Mouse (Mus musculus) hindbrain, postnatal 0 days (tissue): ENCODE measurements around the gene Wnt4. TPM values are rescaled to one million over a fixed set of nuclear protein-coding genes. Genes with fewer than 3 reads are reported as not detected.

Experiments used
- ATAC-seq: fragments of 200-750 bp; cut with Nextera tagmentation; 2 replicates; pipeline ENCODE4 v1.8.0; 2017; ENCODE audit warnings: mild to moderate bottlenecking, moderate TSS enrichment, moderate library complexity
- DNase-seq: peaks from one replicate; pipeline ENCODE4 v3.0.0-alpha.2; 2015; ENCODE audit warnings: low spot score
- H3K27ac ChIP-seq: fragments of 300-500 bp; sonication (generic); 2 replicates; pipeline ENCODE4 v1.5.1; 2014; ENCODE audit warnings: mild to moderate bottlenecking
- H3K27me3 ChIP-seq: fragments of 300-500 bp; sonication (generic); 2 replicates; pipeline ENCODE4 v1.6.1; 2014; ENCODE audit warnings: low read length, mixed read lengths; ENCODE audit not compliant: insufficient read depth
- H3K36me3 ChIP-seq: fragments of 300-500 bp; sonication (generic); 2 replicates; pipeline ENCODE4 v1.6.1; 2014; ENCODE audit warnings: low read length, mixed read lengths; ENCODE audit not compliant: insufficient read depth
- H3K4me1 ChIP-seq: fragments of 300-500 bp; sonication (generic); 2 replicates; pipeline ENCODE4 v1.6.1; 2014; ENCODE audit warnings: antibody characterized with exemption, low read length, mixed read lengths; ENCODE audit not compliant: insufficient read depth
- H3K4me2 ChIP-seq: fragments of 300-500 bp; sonication (generic); 2 replicates; pipeline ENCODE4 v1.6.1; 2014; ENCODE audit warnings: low read depth, mild to moderate bottlenecking, low read length, moderate library complexity, mixed read lengths
- H3K4me3 ChIP-seq: fragments of 300-500 bp; sonication (generic); 2 replicates; pipeline ENCODE4 v1.5.1; 2014; ENCODE audit warnings: low read length
- H3K9ac ChIP-seq: fragments of 300-500 bp; sonication (generic); replicated peaks from 2 replicates; pipeline ENCODE4 v1.6.1; 2014; ENCODE audit warnings: mild to moderate bottlenecking, low read length, moderate library complexity, mixed read lengths
- H3K9me3 ChIP-seq: fragments of 300-500 bp; sonication (generic); 2 replicates; pipeline ENCODE4 v1.6.1; 2016; ENCODE audit warnings: low read length, mixed read lengths
- CTCF ChIP-seq: IDR thresholded peaks from 2 replicates; pipeline ENCODE4 v1.5.1; 2016; ENCODE audit warnings: antibody characterized with exemption, control low read depth, low read depth
- WGBS: fragments of 180-500 bp; shearing (Covaris S2); extraction: QIAGEN DNeasy Blood & Tissue Kit; methylation state at CpG from one replicate; pipeline ENCODE4 v1.1.7; 2014; 5-methylcytosine and 5-hydroxymethylcytosine counted together
- polyA plus RNA-seq: library from polyadenylated mRNA; unstranded; fragments of >200 nt; fragmentation: Nextera tagmentation; extraction: Ambion mirVana; gene quantifications from 2 replicates; pipeline ENCODE4 v1.2.1, GENCODE M21; 2015
- total RNA-seq: library from RNA; depleted of rRNA; stranded (reverse); fragments of >200 nt; gene quantifications from 2 replicates; pipeline ENCODE4 v1.2.3, GENCODE M21; 2014

The Wnt4 gene
- total and polyA plus RNA-seq, 2 experiments from 2014 or later: 3.4 to 3.8 TPM

DNA sequence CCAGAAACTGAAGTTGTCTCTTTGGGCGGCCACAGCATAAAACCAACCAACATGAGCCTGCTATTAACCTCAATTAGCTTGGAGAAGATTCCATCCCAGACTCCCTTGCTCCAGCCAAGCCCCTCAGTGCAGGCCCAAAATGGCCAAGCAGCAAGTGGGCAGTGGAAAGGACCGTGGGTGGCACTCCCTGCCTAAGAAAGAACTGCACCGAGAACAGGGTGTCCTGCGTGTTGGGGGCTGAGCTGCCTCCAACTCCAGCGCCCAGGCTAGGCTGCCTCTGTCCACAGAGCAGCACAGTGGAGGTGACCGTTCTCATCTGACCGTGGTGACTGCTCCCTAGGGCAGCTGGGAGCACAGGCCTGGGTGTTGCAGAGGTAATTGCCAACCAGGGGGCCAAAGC, 16.7 kb downstream of the Wnt4 start:
- no peak for ATAC-seq

DNA sequence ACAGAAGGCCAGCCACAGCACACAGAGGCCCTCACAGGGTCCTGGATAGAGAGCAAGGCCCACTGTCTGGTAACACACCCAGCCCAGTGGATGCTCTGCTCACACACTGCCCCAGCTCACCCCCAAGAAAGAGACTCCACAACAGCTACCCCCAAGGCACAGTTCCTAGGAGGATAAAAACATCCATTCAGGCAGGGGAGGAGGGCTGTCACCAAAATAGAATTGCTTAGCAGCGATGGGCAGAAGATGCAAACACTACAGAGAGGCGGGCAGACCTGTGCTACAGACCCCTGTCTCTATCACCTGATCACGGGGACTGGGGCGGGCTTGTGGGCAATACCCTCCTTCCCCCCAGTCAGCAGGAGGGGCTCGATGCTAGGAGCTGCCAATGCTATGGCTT, 17.2 kb downstream of the Wnt4 start:
- Histone ChIP-seq H3K36me3 (no peaks in the 10 kb centered on the region), H3K4me3 (no peak overlapping the region), H3K9me3 (no peaks in the 10 kb centered on the region), H3K27me3 (no peaks in the 10 kb centered on the region), H3K4me1 (no peaks in the 10 kb centered on the region), H3K27ac (no peak overlapping the region), H3K9ac (no peak overlapping the region), H3K4me2 (no peak overlapping the region)
- 71% methylated on average over 5 of the region's 5 CpGs for WGBS
- ATAC-seq (no peak), DNase-seq (no peak)
- no peak for TF ChIP-seq CTCF

More for the DNA sequence above, 16.7 kb downstream of the Wnt4 start:
- no peak for DNase-seq
- H3K36me3 ChIP-seq: no peaks in the 10 kb centered on the region
- no peak overlapping the region for H3K4me3 ChIP-seq
- H3K9me3 ChIP-seq: no peaks in the 10 kb centered on the region
- H3K9ac ChIP-seq: no peak overlapping the region
- TF ChIP-seq CTCF: no peak
- no peaks in the 10 kb centered on the region for H3K27me3 ChIP-seq
- no peak overlapping the region for H3K27ac ChIP-seq
- no peaks in the 10 kb centered on the region for H3K4me1 ChIP-seq
- WGBS: 74% methylated on average over 7 of the region's 7 CpGs
- H3K4me2 ChIP-seq: no peak overlapping the region

DNA sequence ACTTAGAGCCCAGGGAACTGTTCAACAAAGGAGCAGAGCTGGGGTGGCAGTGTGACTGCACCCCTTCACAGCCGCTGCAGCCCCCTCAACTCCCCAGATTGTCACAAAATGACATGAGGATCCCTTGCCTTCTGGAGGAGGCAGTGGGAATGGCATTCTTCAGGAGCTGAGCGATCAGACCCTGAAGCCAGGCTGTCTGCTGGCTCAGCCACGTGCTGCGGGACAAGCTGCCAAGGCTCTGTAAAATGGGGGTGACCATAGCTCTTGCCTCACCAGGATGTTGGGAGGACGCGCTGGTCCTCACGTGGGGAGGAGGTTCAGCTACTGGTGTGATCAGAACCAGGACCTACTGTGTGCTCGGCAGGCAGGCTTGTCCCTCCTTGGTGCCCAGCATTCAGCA, 17.7 kb downstream of the Wnt4 start:
- Histone ChIP-seq H3K9ac (no peak overlapping the region), H3K4me3 (no peak overlapping the region), H3K36me3 (no peaks in the 10 kb centered on the region), H3K9me3 (no peaks in the 10 kb centered on the region), H3K4me2 (no peak overlapping the region), H3K27me3 (no peaks in the 10 kb centered on the region), H3K27ac (no peak overlapping the region), H3K4me1 (no peaks in the 10 kb centered on the region)
- DNase-seq: no peak
- no peak for TF ChIP-seq CTCF
- 65% methylated on average over 8 of the region's 8 CpGs for WGBS
- ATAC-seq: no peak

DNA sequence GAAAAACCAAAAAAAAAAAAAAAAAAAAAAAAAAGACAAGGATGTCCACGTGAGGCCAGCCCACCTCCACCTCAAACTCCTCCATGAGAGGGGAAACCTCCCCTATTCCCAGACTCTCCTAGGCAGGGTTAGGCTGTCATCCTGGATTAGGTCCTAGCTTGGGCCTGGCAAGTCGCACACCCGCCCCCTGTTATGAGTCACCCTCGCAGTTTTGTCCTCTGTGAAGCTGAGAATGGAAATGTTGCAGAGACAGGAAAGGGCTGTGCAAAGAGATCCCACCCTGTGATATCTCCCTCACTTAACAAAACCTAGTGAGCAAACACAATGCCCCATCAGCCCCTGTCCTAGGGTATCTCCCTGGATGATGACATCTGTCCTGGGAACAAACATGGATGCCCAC, 20.3 kb downstream of the Wnt4 start:
- peaks cover 7% of the 10 kb centered on the region; the same call in 1 of the 2 replicates for H3K4me1 ChIP-seq
- no peak for DNase-seq
- H3K9ac ChIP-seq: no peak overlapping the region
- no peaks in the 10 kb centered on the region for H3K27me3 ChIP-seq
- TF ChIP-seq CTCF: no peak
- H3K9me3 ChIP-seq: no peaks in the 10 kb centered on the region
- H3K4me3 ChIP-seq: no peak overlapping the region
- no peak overlapping the region for H3K27ac ChIP-seq
- WGBS: 77% methylated on average over 4 of the region's 4 CpGs
- H3K4me2 ChIP-seq: no peak overlapping the region
- ATAC-seq: no peak
- H3K36me3 ChIP-seq: no peaks in the 10 kb centered on the region

DNA sequence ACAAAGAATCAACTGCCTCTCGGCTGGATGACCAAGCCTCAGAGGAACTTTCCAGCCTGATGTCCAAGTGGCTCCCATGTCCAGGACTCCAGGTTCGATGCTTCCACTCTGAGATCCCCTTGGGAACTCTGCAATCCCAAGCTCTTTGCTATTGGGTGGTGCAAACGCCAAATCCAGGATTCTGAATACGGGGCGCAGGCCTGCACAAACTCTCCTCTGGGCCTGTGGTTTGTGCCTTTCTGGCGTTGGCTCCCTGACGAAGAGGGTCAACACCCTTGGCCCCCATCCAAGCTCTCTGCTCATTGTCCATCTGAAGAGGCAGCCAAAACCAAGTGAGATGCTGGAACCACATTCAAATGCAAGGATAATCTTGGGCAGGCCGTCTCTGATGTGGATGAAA, 21.1 kb downstream of the Wnt4 start:
- peaks cover 7% of the 10 kb centered on the region; the same call in 1 of the 2 replicates for H3K4me1 ChIP-seq
- H3K36me3 ChIP-seq: no peaks in the 10 kb centered on the region
- 58% methylated on average over 8 of the region's 8 CpGs for WGBS
- ATAC-seq (no peak), DNase-seq (peak; percentile 51)
- H3K27me3 ChIP-seq: no peaks in the 10 kb centered on the region
- TF ChIP-seq CTCF: no peak
- no peak overlapping the region for H3K4me2 ChIP-seq
- H3K9ac ChIP-seq: no peak overlapping the region
- no peak overlapping the region for H3K27ac ChIP-seq
- no peak overlapping the region for H3K4me3 ChIP-seq
- H3K9me3 ChIP-seq: no peaks in the 10 kb centered on the region

DNA sequence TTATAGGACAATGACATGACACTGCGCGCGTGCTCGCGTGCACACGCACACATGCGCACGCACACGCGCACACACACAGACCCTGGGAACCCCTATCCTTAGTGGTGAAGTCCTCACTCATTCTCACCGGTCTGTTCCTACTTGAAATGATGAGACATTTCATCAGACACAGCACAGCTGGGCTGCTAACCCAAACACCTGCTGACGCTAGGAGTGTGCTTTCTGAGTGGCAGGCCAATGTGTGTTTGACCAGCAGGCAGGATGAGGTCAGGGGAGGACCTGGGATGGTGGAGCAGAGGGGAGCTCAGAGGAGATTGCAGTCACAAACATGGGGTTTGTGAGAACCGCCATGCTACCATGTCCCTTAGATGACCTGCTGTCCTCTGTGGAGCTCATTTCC, 22.9 kb downstream of the Wnt4 start:
- 93% methylated on average over 13 of the region's 13 CpGs for WGBS
- TF ChIP-seq CTCF: no peak
- Histone ChIP-seq H3K27me3 (no peaks in the 10 kb centered on the region), H3K4me1 (peaks cover 7% of the 10 kb centered on the region; the same call in 1 of the 2 replicates), H3K9ac (no peak overlapping the region), H3K9me3 (no peaks in the 10 kb centered on the region), H3K27ac (no peak overlapping the region), H3K36me3 (no peaks in the 10 kb centered on the region), H3K4me2 (no peak overlapping the region), H3K4me3 (no peak overlapping the region)
- ATAC-seq (no peak), DNase-seq (no peak)

DNA sequence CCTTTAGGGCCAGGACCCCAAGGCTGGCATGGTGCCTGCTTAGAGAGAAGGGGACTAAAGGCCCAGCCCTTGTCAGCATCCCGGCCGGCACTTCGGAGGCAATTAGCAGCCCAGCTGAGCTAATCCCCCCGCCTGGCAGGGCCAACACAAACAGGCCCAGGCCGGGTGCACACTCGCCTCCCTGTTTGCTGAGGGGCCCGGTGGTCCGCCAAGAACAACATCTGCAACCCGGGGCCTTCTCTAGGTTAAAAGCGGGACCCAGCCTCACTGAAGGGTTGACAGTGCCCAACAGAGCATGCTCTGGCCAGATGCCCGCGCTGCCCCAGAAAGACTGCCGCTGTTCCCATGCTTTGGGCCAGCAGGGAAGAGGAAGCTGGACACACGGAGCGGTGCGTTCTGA, 24.3 kb downstream of the Wnt4 start:
- DNase-seq: peak; percentile 64
- WGBS: 31% methylated on average over 16 of the region's 16 CpGs
- no peak for TF ChIP-seq CTCF
- no peaks in the 10 kb centered on the region for H3K27me3 ChIP-seq
- H3K9ac ChIP-seq: no peak overlapping the region
- H3K36me3 ChIP-seq: no peaks in the 10 kb centered on the region
- no peaks in the 10 kb centered on the region for H3K9me3 ChIP-seq
- H3K4me2 ChIP-seq: no peak overlapping the region
- peaks cover 10% of the 10 kb centered on the region for H3K4me1 ChIP-seq
- H3K4me3 ChIP-seq: no peak overlapping the region
- ATAC-seq: peak; percentile 59
- H3K27ac ChIP-seq: no peak overlapping the region; the same call in 1 of the 2 replicates
